Mouse (Mus musculus): ENCODE results near the gene Fars2. TPM values are rescaled to one million over a fixed set of nuclear protein-coding genes. Genes with fewer than 3 reads are reported as not detected.

Fars2 gene
- polyA plus RNA-seq, 1 experiment from 2014 or later, result 31.0 TPM

- Histone ChIP-seq H3K27me3 (ENCODE audit: insufficient read depth, poor library complexity, severe bottlenecking) (no peaks in the 10 kb centered on the region), H3K27ac (no peak overlapping the region), H3K36me3 (peaks cover 4% of the 10 kb centered on the region; the same call in 1 of the 2 replicates), H3K4me3 (no peak overlapping the region), H3K9me3 (no peaks in the 10 kb centered on the region), H3K4me1 (replicated peaks) (peaks cover 10% of the 10 kb centered on the region)
- no peak for DNase-seq (ENCODE audit: low spot score)
- WGBS, result 80% methylated on average over 2 of the region's 2 CpGs
Measured at GRCm38 (mm10) chr13:36261299-36261698, 144.1 kb downstream of the Fars2 start.

GRCm38 (mm10) chr13:36263240-36264095 is 146.3 kb downstream of the Fars2 start:
- H3K4me3 ChIP-seq, result no peak overlapping the region
- no peaks in the 10 kb centered on the region for H3K27me3 ChIP-seq (ENCODE audit: insufficient read depth, poor library complexity, severe bottlenecking)
- H3K27ac ChIP-seq, result no peak overlapping the region
- WGBS, result 56% methylated on average over 5 of the region's 5 CpGs
- peaks cover 4% of the 10 kb centered on the region; the same call in 1 of the 2 replicates for H3K36me3 ChIP-seq
- H3K9me3 ChIP-seq, result no peaks in the 10 kb centered on the region
- H3K4me1 ChIP-seq (replicated peaks), result peaks cover 10% of the 10 kb centered on the region
- DNase-seq (ENCODE audit: low spot score), result no peak

- no peaks in the 10 kb centered on the region for H3K27me3 ChIP-seq (ENCODE audit: insufficient read depth, poor library complexity, severe bottlenecking)
- WGBS, result 92% methylated on average over 5 of the region's 5 CpGs
- H3K4me1 ChIP-seq (replicated peaks), result peaks cover 10% of the 10 kb centered on the region
- no peak overlapping the region for H3K4me3 ChIP-seq
- DNase-seq (ENCODE audit: low spot score), result no peak
- H3K27ac ChIP-seq, result no peak overlapping the region
- no peaks in the 10 kb centered on the region for H3K9me3 ChIP-seq
- peaks cover 4% of the 10 kb centered on the region; the same call in 1 of the 2 replicates for H3K36me3 ChIP-seq
Measured at GRCm38 (mm10) chr13:36264391-36264790, 147.2 kb downstream of the Fars2 start.

GRCm38 (mm10) chr13:36265342-36265744 is 148.1 kb downstream of the Fars2 start:
- Histone ChIP-seq H3K27me3 (ENCODE audit: insufficient read depth, poor library complexity, severe bottlenecking) (no peaks in the 10 kb centered on the region), H3K36me3 (no peaks in the 10 kb centered on the region), H3K4me3 (no peak overlapping the region), H3K4me1 (replicated peaks) (peaks cover 10% of the 10 kb centered on the region), H3K27ac (no peak overlapping the region), H3K9me3 (no peaks in the 10 kb centered on the region)
- WGBS, result 77% methylated on average over 3 of the region's 3 CpGs
- no peak for DNase-seq (ENCODE audit: low spot score)

GRCm38 (mm10) chr13:36267399-36267798 is 150.2 kb downstream of the Fars2 start:
- 100% methylated on average over 1 of the region's 1 CpGs for WGBS
- H3K4me3 ChIP-seq, result no peak overlapping the region
- no peak for DNase-seq (ENCODE audit: low spot score)

GRCm38 (mm10) chr13:36270867-36271266 is 153.7 kb downstream of the Fars2 start:
- no peak overlapping the region for H3K4me3 ChIP-seq
- 86% methylated on average over 1 of the region's 1 CpGs for WGBS
- no peak for DNase-seq (ENCODE audit: low spot score)

More at GRCm38 (mm10) chr13:36267399-36267798, 150.2 kb downstream of the Fars2 start:
- Histone ChIP-seq H3K27me3 (ENCODE audit: insufficient read depth, poor library complexity, severe bottlenecking) (no peaks in the 10 kb centered on the region), H3K27ac (no peak overlapping the region), H3K4me1 (replicated peaks) (peaks cover 10% of the 10 kb centered on the region), H3K36me3 (no peaks in the 10 kb centered on the region), H3K9me3 (no peaks in the 10 kb centered on the region)

GRCm38 (mm10) chr13:36273497-36273896 is 156.3 kb downstream of the Fars2 start:
- Histone ChIP-seq H3K4me1 (replicated peaks) (peaks cover 7% of the 10 kb centered on the region), H3K9me3 (no peaks in the 10 kb centered on the region), H3K4me3 (no peak overlapping the region), H3K27me3 (ENCODE audit: insufficient read depth, poor library complexity, severe bottlenecking) (no peaks in the 10 kb centered on the region; the same call in 1 of the 2 replicates), H3K27ac (no peak overlapping the region), H3K36me3 (no peaks in the 10 kb centered on the region)
- DNase-seq (ENCODE audit: low spot score), result no peak
- 71% methylated on average over 2 of the region's 2 CpGs for WGBS

More at GRCm38 (mm10) chr13:36270867-36271266, 153.7 kb downstream of the Fars2 start:
- Histone ChIP-seq H3K36me3 (no peaks in the 10 kb centered on the region), H3K4me1 (replicated peaks) (peaks cover 7% of the 10 kb centered on the region), H3K27ac (no peak overlapping the region), H3K27me3 (ENCODE audit: insufficient read depth, poor library complexity, severe bottlenecking) (no peaks in the 10 kb centered on the region), H3K9me3 (no peaks in the 10 kb centered on the region)

- H3K27me3 ChIP-seq (ENCODE audit: insufficient read depth, poor library complexity, severe bottlenecking), result peaks cover 16% of the 10 kb centered on the region
- no peak for DNase-seq (ENCODE audit: low spot score)
- peaks cover 12% of the 10 kb centered on the region for H3K4me1 ChIP-seq (replicated peaks)
- 89% methylated on average over 2 of the region's 2 CpGs for WGBS
- H3K27ac ChIP-seq, result no peak overlapping the region
- no peak overlapping the region for H3K4me3 ChIP-seq
- no peaks in the 10 kb centered on the region for H3K9me3 ChIP-seq
- H3K36me3 ChIP-seq, result no peaks in the 10 kb centered on the region
Measured at GRCm38 (mm10) chr13:36276194-36276593, 159.0 kb downstream of the Fars2 start.

- Histone ChIP-seq H3K9me3 (no peaks in the 10 kb centered on the region), H3K36me3 (no peaks in the 10 kb centered on the region), H3K4me1 (replicated peaks) (peaks cover 34% of the 10 kb centered on the region), H3K27ac (peak overlapping the region; percentile 73; the same call in 1 of the 2 replicates), H3K4me3 (no peak overlapping the region), H3K27me3 (ENCODE audit: insufficient read depth, poor library complexity, severe bottlenecking) (peaks cover 44% of the 10 kb centered on the region)
- WGBS, result 7% methylated on average over 6 of the region's 6 CpGs
- peak; percentile 81 for DNase-seq (ENCODE audit: low spot score)
Measured at GRCm38 (mm10) chr13:36282018-36282417, 164.8 kb downstream of the Fars2 start.

- peak; percentile 85 for DNase-seq (ENCODE audit: low spot score)
- peak overlapping the region; percentile 13; the same call in 1 of the 2 replicates for H3K4me3 ChIP-seq
- peaks cover 53% of the 10 kb centered on the region for H3K27me3 ChIP-seq (ENCODE audit: insufficient read depth, poor library complexity, severe bottlenecking)
Measured at GRCm38 (mm10) chr13:36282785-36283544, 165.8 kb downstream of the Fars2 start.

GRCm38 (mm10) chr13:36283545-36284067 is 166.4 kb downstream of the Fars2 start:
- Histone ChIP-seq H3K9me3 (no peaks in the 10 kb centered on the region), H3K4me3 (no peak overlapping the region), H3K27ac (peak overlapping the region; percentile 81), H3K36me3 (no peaks in the 10 kb centered on the region), H3K4me1 (replicated peaks) (peaks cover 34% of the 10 kb centered on the region), H3K27me3 (ENCODE audit: insufficient read depth, poor library complexity, severe bottlenecking) (peaks cover 60% of the 10 kb centered on the region)
- no peak for DNase-seq (ENCODE audit: low spot score)
- 23% methylated on average over 7 of the region's 7 CpGs for WGBS

More at GRCm38 (mm10) chr13:36282785-36283544, 165.8 kb downstream of the Fars2 start:
- 10% methylated on average over 7 of the region's 7 CpGs for WGBS
- Histone ChIP-seq H3K4me1 (replicated peaks) (peaks cover 34% of the 10 kb centered on the region), H3K27ac (peak overlapping the region; percentile 81), H3K36me3 (no peaks in the 10 kb centered on the region), H3K9me3 (no peaks in the 10 kb centered on the region)

- no peaks in the 10 kb centered on the region for H3K36me3 ChIP-seq
- no peak overlapping the region for H3K4me3 ChIP-seq
- peaks cover 60% of the 10 kb centered on the region for H3K27me3 ChIP-seq (ENCODE audit: insufficient read depth, poor library complexity, severe bottlenecking)
- H3K27ac ChIP-seq, result peak overlapping the region; percentile 81; the same call in 1 of the 2 replicates
- H3K4me1 ChIP-seq (replicated peaks), result peaks cover 34% of the 10 kb centered on the region
- H3K9me3 ChIP-seq, result no peaks in the 10 kb centered on the region
- DNase-seq (ENCODE audit: low spot score), result no peak
- WGBS, result 48% methylated on average over 1 of the region's 1 CpGs
Measured at GRCm38 (mm10) chr13:36284097-36284496, 166.9 kb downstream of the Fars2 start.

All from hindbrain, embryonic 10.5 days (tissue).